Mouse (Mus musculus) CH12.LX (cell line): ENCODE measurements around the gene Pmvk.

Source experiments
- CTCF ChIP-seq, 2 experiments: IDR thresholded peaks in 1 of 2; conservative IDR thresholded peaks in 1 of 2; 2 replicates each; pipeline ENCODE4 v1.5.1; 2011 to 2012; ENCODE audit warnings: low read depth in 2 of 2, low read length in 2 of 2, improper control_type of control experiment in 1 of 2, inconsistent platforms in 1 of 2, mild to moderate bottlenecking in 1 of 2, moderate library complexity in 1 of 2
- EP300 ChIP-seq: IDR thresholded peaks from 2 replicates; pipeline ENCODE4 v1.6.1; 2011; ENCODE audit warnings: low read length, improper control_type of control experiment
- ETS1 ChIP-seq: conservative IDR thresholded peaks from 2 replicates; pipeline ENCODE4 v1.6.1; 2012; ENCODE audit warnings: low read depth, mild to moderate bottlenecking, inconsistent platforms, low read length, improper control_type of control experiment, moderate library complexity
- JUND ChIP-seq: conservative IDR thresholded peaks from 2 replicates; pipeline ENCODE4 v1.6.1; 2011; ENCODE audit warnings: low read depth, low read length, improper control_type of control experiment
- POLR2A ChIP-seq: IDR thresholded peaks from 2 replicates; pipeline ENCODE4 v1.6.1; 2011; ENCODE audit warnings: low read depth, mild to moderate bottlenecking, improper control_type of control experiment, low read length
- RCOR1 ChIP-seq: conservative IDR thresholded peaks from 2 replicates; pipeline ENCODE4 v1.6.1; 2012; ENCODE audit warnings: low read depth, mild to moderate bottlenecking, inconsistent platforms, low read length, improper control_type of control experiment
- TBP ChIP-seq: conservative IDR thresholded peaks from 2 replicates; pipeline ENCODE4 v1.6.1; 2011; ENCODE audit warnings: low read depth, low read length, improper control_type of control experiment
- ZC3H11A ChIP-seq: IDR thresholded peaks from 2 replicates; pipeline ENCODE4 v1.6.1; 2012; ENCODE audit warnings: low read depth, mild to moderate bottlenecking, inconsistent platforms, low read length, improper control_type of control experiment

DNA sequence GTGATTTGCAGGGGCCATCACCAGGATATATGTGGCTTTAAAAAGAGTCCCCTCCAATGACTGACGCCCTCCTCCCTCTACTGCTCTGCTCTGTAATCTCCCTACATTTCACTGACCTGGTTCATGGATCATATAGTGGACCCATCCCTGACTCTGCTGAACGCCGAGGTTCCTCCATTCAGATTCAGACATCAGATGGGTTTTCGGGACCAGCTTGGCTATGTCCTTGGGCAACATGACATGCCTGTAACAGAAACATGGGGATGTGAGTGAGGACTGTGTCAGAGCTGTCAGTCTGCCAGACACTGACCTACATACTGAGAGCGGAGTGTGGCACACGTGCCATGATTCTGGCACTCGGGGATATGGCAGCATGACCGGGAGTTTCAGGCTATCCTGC is 38.2 kb upstream of the Pmvk start:
- TF ChIP-seq CTCF (conservative IDR thresholded peaks at IDR 0.05 in 1 of 2, IDR thresholded peaks at IDR 0.05 in 1 of 2; ENCODE audit: low read depth in 2 of 2, low read length in 2 of 2) (no peak), ZC3H11A (no peak), ETS1 (no peak), TBP (no peak), POLR2A (no peak), EP300 (no peak), JUND (no peak), RCOR1 (no peak)
